Mouse (Mus musculus) kidney, adult 2 months (tissue): Measurements from ENCODE around the gene Arhgap28.

Source experiments
- CTCF ChIP-seq: fragments of 200-500 bp; conservative IDR thresholded peaks from 2 replicates; pipeline ENCODE4 v1.5.1; 2011; ENCODE audit warnings: low read depth, mild to moderate bottlenecking, control low read depth, low read length, moderate library complexity, mixed read lengths; ENCODE audit not compliant: insufficient read depth, insufficient read length
- POLR2A ChIP-seq: fragments of 200-500 bp; IDR thresholded peaks from one replicate; pipeline ENCODE4 v1.6.1; 2011; ENCODE audit warnings: low read depth, low read length, control low read depth

DNA sequence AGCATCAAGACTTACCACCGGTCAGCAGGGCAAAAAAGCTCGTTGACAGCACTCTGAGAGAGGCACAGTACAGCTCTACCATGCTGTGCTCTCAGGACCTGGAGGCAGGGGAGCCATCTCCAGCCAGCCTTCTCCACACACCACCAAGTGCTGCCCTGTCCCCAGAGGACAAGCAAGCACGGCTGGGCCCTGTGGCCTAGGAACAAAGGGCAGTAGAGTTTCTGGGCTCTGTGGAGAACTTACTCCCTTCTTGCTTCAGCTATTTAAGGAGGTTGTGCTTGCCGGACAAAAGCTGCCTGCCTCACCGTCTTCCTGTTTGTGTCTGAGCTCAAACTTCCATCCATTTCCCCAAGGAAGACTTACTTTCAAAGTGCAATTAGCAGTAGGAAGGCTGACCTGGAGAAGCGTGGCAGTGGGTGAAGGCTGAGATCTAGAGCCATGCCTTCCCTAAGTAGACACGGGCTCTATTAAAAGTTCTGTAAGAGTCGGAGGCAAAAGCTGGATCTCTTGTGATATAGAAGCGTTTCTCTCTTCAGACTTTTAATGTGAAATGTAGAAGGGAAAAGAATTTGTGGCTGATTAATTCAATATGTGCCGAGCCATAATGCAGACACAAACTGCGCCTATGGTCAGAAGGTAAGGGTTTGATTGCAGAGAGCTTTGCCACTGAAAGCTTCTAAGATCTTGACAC is 53.3 kb downstream of the Arhgap28 start:
- no peak for TF ChIP-seq CTCF
- no peak for TF ChIP-seq POLR2A
